8 mouse cellular contexts compared by ENCODE assay signal in the genomic region with DNA sequence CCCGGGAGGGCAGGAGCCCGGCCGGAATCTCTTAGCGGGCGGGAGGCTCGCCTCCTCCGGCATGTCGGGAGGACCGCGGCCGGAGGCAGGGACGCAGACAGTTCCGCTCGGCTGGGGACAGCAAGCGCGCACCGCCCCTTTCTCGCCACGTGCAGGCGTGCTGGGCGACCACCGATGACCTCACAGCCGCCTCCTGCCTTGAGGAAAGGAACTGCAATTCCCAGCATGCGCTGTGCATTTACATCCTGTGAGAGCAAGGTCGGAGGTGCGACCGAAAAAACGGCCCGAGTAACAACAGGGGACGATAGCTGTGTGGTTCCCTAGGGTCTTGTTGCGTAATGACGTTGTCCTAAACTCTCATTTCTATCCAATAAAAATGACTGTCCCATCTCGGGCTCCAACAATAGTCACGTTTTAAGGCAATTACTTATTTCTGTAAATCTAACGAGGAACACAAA. TPM values are rescaled to one million over a fixed set of nuclear protein-coding genes. Genes with fewer than 3 reads are reported as not detected.
DNase-seq lines count a peak whose midpoint lies in the region; ATAC-seq lines count a peak whose summit lies in the region.

Gene Dhx33, minus strand, starts transcription at position 122 of the 458 bp plus-strand sequence.

- DNase-seq in CD4-positive, CD25-positive, alpha-beta regulatory T cell, adult 2 months (ENCODE audit: low read depth, low spot score) = peak; percentile 98
- peak; percentile 77 for DNase-seq in fat pad, adult 2 months (ENCODE audit: extremely low read depth, low read depth, low spot score)
- peak; percentile 98 for DNase-seq in kidney, postnatal 10 days
- DNase-seq in natural killer cell, adult 2 months (ENCODE audit: low spot score in 2 of 2) = peak; percentile 94 to 95

- H3K9me3 ChIP-seq in heart, embryonic 13.5 days = no peaks in the 10 kb centered on the region
- H3K9me3 ChIP-seq in liver, embryonic 12.5 days (replicated peaks) = no peaks in the 10 kb centered on the region
- no peaks in the 10 kb centered on the region for H3K9me3 ChIP-seq in stomach, embryonic 15.5 days

- under 1% methylated on average over 35 of the region's 35 CpGs for WGBS in heart, embryonic 13.5 days
- WGBS in liver, embryonic 12.5 days (ENCODE audit: insufficient replicate concordance) = under 1% methylated on average over 34 of the region's 35 CpGs
- 0% methylated on average over 35 of the region's 35 CpGs for WGBS in stomach, embryonic 15.5 days

- peaks cover 8% of the 10 kb centered on the region; the same call in 1 of the 2 replicates for H3K4me1 ChIP-seq in brown adipose tissue, adult 24 weeks (ENCODE audit: control insufficient read depth, insufficient read depth, insufficient read length, low read length)
- peaks cover 24% of the 10 kb centered on the region for H3K4me1 ChIP-seq in heart, embryonic 13.5 days
- H3K4me1 ChIP-seq in liver, embryonic 12.5 days = peaks cover 34% of the 10 kb centered on the region
- peaks cover 12% of the 10 kb centered on the region for H3K4me1 ChIP-seq in stomach, embryonic 15.5 days

- ATAC-seq in heart, embryonic 13.5 days (ENCODE audit: extremely low read depth, insufficient number of reproducible peaks, low FRiP score, low TSS enrichment) = peak; percentile 94
- ATAC-seq in liver, embryonic 12.5 days = peak; percentile 93
- peak; percentile 97 for ATAC-seq in stomach, embryonic 15.5 days (ENCODE audit: insufficient read depth, low FRiP score, low read depth)

- peak within 1 kb of the TSS; percentile 84 for H3K4me2 ChIP-seq in heart, embryonic 13.5 days
- H3K4me2 ChIP-seq in liver, embryonic 12.5 days = peak within 1 kb of the TSS; percentile 90
- peak within 1 kb of the TSS; percentile 86 for H3K4me2 ChIP-seq in stomach, embryonic 15.5 days

- no peaks in the 10 kb centered on the region for H3K27me3 ChIP-seq in heart, embryonic 13.5 days (replicated peaks)
- H3K27me3 ChIP-seq in liver, embryonic 12.5 days (replicated peaks) = no peaks in the 10 kb centered on the region
- H3K27me3 ChIP-seq in stomach, embryonic 15.5 days (replicated peaks) = no peaks in the 10 kb centered on the region

- H3K27ac ChIP-seq in brown adipose tissue, adult 24 weeks (replicated peaks; ENCODE audit: low read depth, low read length) = peak within 1 kb of the TSS; percentile 38
- peak within 1 kb of the TSS; percentile 84 for H3K27ac ChIP-seq in heart, embryonic 13.5 days (replicated peaks)
- H3K27ac ChIP-seq in liver, embryonic 12.5 days = peak within 1 kb of the TSS; percentile 82
- peak within 1 kb of the TSS; percentile 86 for H3K27ac ChIP-seq in stomach, embryonic 15.5 days

- H3K9ac ChIP-seq in heart, embryonic 13.5 days = peak within 1 kb of the TSS; percentile 84
- H3K9ac ChIP-seq in liver, embryonic 12.5 days = peak within 1 kb of the TSS; percentile 83
- peak within 1 kb of the TSS; percentile 63 for H3K9ac ChIP-seq in stomach, embryonic 15.5 days

- H3K36me3 ChIP-seq in heart, embryonic 13.5 days = peaks cover 37% of the 10 kb centered on the region
- peaks cover 42% of the 10 kb centered on the region for H3K36me3 ChIP-seq in liver, embryonic 12.5 days
- H3K36me3 ChIP-seq in stomach, embryonic 15.5 days = peaks cover 11% of the 10 kb centered on the region; the same call in 1 of the 2 replicates

- H3K4me3 ChIP-seq in brown adipose tissue, adult 24 weeks (ENCODE audit: insufficient read depth, low read depth, low read length) = peak within 1 kb of the TSS; percentile 79
- peak within 1 kb of the TSS; percentile 95 for H3K4me3 ChIP-seq in heart, embryonic 13.5 days
- peak within 1 kb of the TSS; percentile 93 for H3K4me3 ChIP-seq in liver, embryonic 12.5 days
- peak within 1 kb of the TSS; percentile 99 for H3K4me3 ChIP-seq in stomach, embryonic 15.5 days (replicated peaks)

RNA-seq across cellular contexts. Expression of gene Dhx33, which starts in this region (rescaled TPM):
- polyA plus RNA-seq in brown adipose tissue, adult 24 weeks (2012; ENCODE audit: insufficient read depth, insufficient read length, missing spikeins) = 6.9 and 10.0 TPM in 2 replicates
- 11.3 and 12.6 TPM in 2 replicates for polyA plus RNA-seq in heart, embryonic 13.5 days (2015; fragmentation: Nextera tagmentation; extraction: Ambion mirVana)
- polyA plus RNA-seq in liver, embryonic 12.5 days (2016; fragmentation: Nextera tagmentation; extraction: Ambion mirVana) = 15.3 and 16.3 TPM in 2 replicates
- polyA plus RNA-seq in stomach, embryonic 15.5 days (2015; fragmentation: Nextera tagmentation; extraction: Ambion mirVana) = 16.4 and 16.6 TPM in 2 replicates

Comparison
In these comparisons a context has a peak if more than half of its experiments do, and no peak if none do; other contexts are left out.
1. Peak in every context shown above with its lines: DNase-seq, ATAC-seq, H3K4me3 ChIP-seq and H3K27ac ChIP-seq.